Mouse (Mus musculus): ENCODE data around the gene Rasal1. TPM values are rescaled to one million over a fixed set of nuclear protein-coding genes. Genes with fewer than 3 reads are reported as not detected.

Rasal1 gene
- polyA plus RNA-seq, 1 experiment from 2014 or later = 1.9 TPM

GRCm38 (mm10) chr5:120620375-120621077 is 28.1 kb upstream of the Rasal1 start:
- no peaks in the 10 kb centered on the region for H3K9me3 ChIP-seq (ENCODE audit: control insufficient read depth, low read length)
- no peaks in the 10 kb centered on the region for H3K4me1 ChIP-seq (ENCODE audit: control insufficient read depth, insufficient read depth, low read depth, low read length)
- 71% methylated on average over 18 of the region's 18 CpGs for WGBS
- ATAC-seq = no peak
- no peak overlapping the region for H3K27ac ChIP-seq (ENCODE audit: low read depth, low read length)
- H3K27me3 ChIP-seq (replicated peaks; ENCODE audit: control insufficient read depth, insufficient read depth, low read length) = no peaks in the 10 kb centered on the region
- no peak overlapping the region for H3K4me3 ChIP-seq (ENCODE audit: low read length)
- peaks cover 51% of the 10 kb centered on the region for H3K36me3 ChIP-seq (ENCODE audit: control insufficient read depth, insufficient read depth, low read length)
- H3K9ac ChIP-seq (ENCODE audit: low read depth, low read length) = no peak overlapping the region
- no peak overlapping the region for H3K4me2 ChIP-seq (ENCODE audit: low read length)

- no peak for ATAC-seq
- Histone ChIP-seq H3K4me2 (ENCODE audit: low read length) (no peak overlapping the region), H3K4me1 (ENCODE audit: control insufficient read depth, insufficient read depth, low read depth, low read length) (no peaks in the 10 kb centered on the region), H3K4me3 (ENCODE audit: low read length) (no peak overlapping the region), H3K27me3 (replicated peaks; ENCODE audit: control insufficient read depth, insufficient read depth, low read length) (no peaks in the 10 kb centered on the region), H3K9ac (ENCODE audit: low read depth, low read length) (no peak overlapping the region), H3K36me3 (ENCODE audit: control insufficient read depth, insufficient read depth, low read length) (peaks cover 55% of the 10 kb centered on the region), H3K9me3 (ENCODE audit: control insufficient read depth, low read length) (no peaks in the 10 kb centered on the region), H3K27ac (ENCODE audit: low read depth, low read length) (no peak overlapping the region)
- 90% methylated on average over 23 of the region's 23 CpGs for WGBS
Observed at GRCm38 (mm10) chr5:120621078-120621765, 27.4 kb upstream of the Rasal1 start.

- no peaks in the 10 kb centered on the region for H3K9me3 ChIP-seq (ENCODE audit: control insufficient read depth, low read length)
- no peak for ATAC-seq
- H3K4me3 ChIP-seq (ENCODE audit: low read length) = no peak overlapping the region
- 0 out of 2 replicates have a peak overlapping the region, but pooled peaks have one; percentile 17 for H3K27ac ChIP-seq (ENCODE audit: low read depth, low read length)
- H3K27me3 ChIP-seq (replicated peaks; ENCODE audit: control insufficient read depth, insufficient read depth, low read length) = no peaks in the 10 kb centered on the region
- H3K4me1 ChIP-seq (ENCODE audit: control insufficient read depth, insufficient read depth, low read depth, low read length) = no peaks in the 10 kb centered on the region
- peaks cover 61% of the 10 kb centered on the region for H3K36me3 ChIP-seq (ENCODE audit: control insufficient read depth, insufficient read depth, low read length)
- H3K9ac ChIP-seq (ENCODE audit: low read depth, low read length) = no peak overlapping the region
- H3K4me2 ChIP-seq (ENCODE audit: low read length) = no peak overlapping the region
- 87% methylated on average over 10 of the region's 10 CpGs for WGBS
Observed at GRCm38 (mm10) chr5:120621846-120622197, 26.8 kb upstream of the Rasal1 start.

GRCm38 (mm10) chr5:120622198-120622851 is 26.3 kb upstream of the Rasal1 start:
- Histone ChIP-seq H3K4me3 (ENCODE audit: low read length) (no peak overlapping the region), H3K9ac (ENCODE audit: low read depth, low read length) (0 out of 2 replicates have a peak overlapping the region, but pooled peaks have one; percentile 9), H3K9me3 (ENCODE audit: control insufficient read depth, low read length) (no peaks in the 10 kb centered on the region), H3K4me1 (ENCODE audit: control insufficient read depth, insufficient read depth, low read depth, low read length) (no peaks in the 10 kb centered on the region), H3K27me3 (replicated peaks; ENCODE audit: control insufficient read depth, insufficient read depth, low read length) (no peaks in the 10 kb centered on the region), H3K36me3 (ENCODE audit: control insufficient read depth, insufficient read depth, low read length) (peaks cover 60% of the 10 kb centered on the region), H3K27ac (ENCODE audit: low read depth, low read length) (0 out of 2 replicates have a peak overlapping the region, but pooled peaks have one; percentile 17), H3K4me2 (ENCODE audit: low read length) (no peak overlapping the region)
- ATAC-seq = no peak
- 71% methylated on average over 5 of the region's 5 CpGs for WGBS

- Histone ChIP-seq H3K27ac (ENCODE audit: low read depth, low read length) (no peak overlapping the region), H3K4me2 (ENCODE audit: low read length) (no peak overlapping the region), H3K9ac (ENCODE audit: low read depth, low read length) (no peak overlapping the region), H3K4me3 (ENCODE audit: low read length) (no peak overlapping the region), H3K9me3 (ENCODE audit: control insufficient read depth, low read length) (no peaks in the 10 kb centered on the region), H3K36me3 (ENCODE audit: control insufficient read depth, insufficient read depth, low read length) (peaks cover 47% of the 10 kb centered on the region), H3K4me1 (ENCODE audit: control insufficient read depth, insufficient read depth, low read depth, low read length) (no peaks in the 10 kb centered on the region), H3K27me3 (replicated peaks; ENCODE audit: control insufficient read depth, insufficient read depth, low read length) (no peaks in the 10 kb centered on the region)
- 82% methylated on average over 10 of the region's 10 CpGs for WGBS
- ATAC-seq = no peak
Observed at GRCm38 (mm10) chr5:120624427-120624826, 24.2 kb upstream of the Rasal1 start.

- Histone ChIP-seq H3K27me3 (replicated peaks; ENCODE audit: control insufficient read depth, insufficient read depth, low read length) (peaks cover 2% of the 10 kb centered on the region; the same call in 1 of the 2 replicates), H3K4me1 (ENCODE audit: control insufficient read depth, insufficient read depth, low read depth, low read length) (no peaks in the 10 kb centered on the region), H3K27ac (ENCODE audit: low read depth, low read length) (no peak overlapping the region), H3K9ac (ENCODE audit: low read depth, low read length) (no peak overlapping the region), H3K4me3 (ENCODE audit: low read length) (no peak overlapping the region), H3K36me3 (ENCODE audit: control insufficient read depth, insufficient read depth, low read length) (peaks cover 36% of the 10 kb centered on the region), H3K9me3 (ENCODE audit: control insufficient read depth, low read length) (no peaks in the 10 kb centered on the region), H3K4me2 (ENCODE audit: low read length) (no peak overlapping the region)
- no peak for ATAC-seq
- WGBS = 30% methylated on average over 19 of the region's 19 CpGs
Observed at GRCm38 (mm10) chr5:120626399-120626798, 22.2 kb upstream of the Rasal1 start.

GRCm38 (mm10) chr5:120627515-120628300 is 20.9 kb upstream of the Rasal1 start:
- no peak overlapping the region for H3K27ac ChIP-seq (ENCODE audit: low read depth, low read length)
- H3K9me3 ChIP-seq (ENCODE audit: control insufficient read depth, low read length) = no peaks in the 10 kb centered on the region
- peaks cover 30% of the 10 kb centered on the region for H3K36me3 ChIP-seq (ENCODE audit: control insufficient read depth, insufficient read depth, low read length)
- no peak overlapping the region for H3K4me2 ChIP-seq (ENCODE audit: low read length)
- H3K4me1 ChIP-seq (ENCODE audit: control insufficient read depth, insufficient read depth, low read depth, low read length) = no peaks in the 10 kb centered on the region
- no peak overlapping the region for H3K9ac ChIP-seq (ENCODE audit: low read depth, low read length)
- no peak for ATAC-seq
- H3K4me3 ChIP-seq (ENCODE audit: low read length) = no peak overlapping the region
- peaks cover 2% of the 10 kb centered on the region; the same call in 1 of the 2 replicates for H3K27me3 ChIP-seq (replicated peaks; ENCODE audit: control insufficient read depth, insufficient read depth, low read length)
- 74% methylated on average over 15 of the region's 15 CpGs for WGBS

GRCm38 (mm10) chr5:120628624-120629023 is 20.0 kb upstream of the Rasal1 start:
- Histone ChIP-seq H3K36me3 (ENCODE audit: control insufficient read depth, insufficient read depth, low read length) (peaks cover 25% of the 10 kb centered on the region), H3K9me3 (ENCODE audit: control insufficient read depth, low read length) (no peaks in the 10 kb centered on the region), H3K4me2 (ENCODE audit: low read length) (no peak overlapping the region), H3K27me3 (replicated peaks; ENCODE audit: control insufficient read depth, insufficient read depth, low read length) (peaks cover 2% of the 10 kb centered on the region; the same call in 1 of the 2 replicates), H3K4me1 (ENCODE audit: control insufficient read depth, insufficient read depth, low read depth, low read length) (no peaks in the 10 kb centered on the region), H3K27ac (ENCODE audit: low read depth, low read length) (no peak overlapping the region), H3K9ac (ENCODE audit: low read depth, low read length) (no peak overlapping the region), H3K4me3 (ENCODE audit: low read length) (no peak overlapping the region)
- no peak for ATAC-seq
- 59% methylated on average over 7 of the region's 7 CpGs for WGBS

Data from hindbrain, embryonic 16.5 days (tissue).